Mouse (Mus musculus): ENCODE results near the gene Rtn4.
"Not testable (repeated sequence)": the region's sequence is repeated elsewhere in the genome, so short reads cannot be mapped to it uniquely, and the experiment has no call there.

The Rtn4 gene

GRCm38 (mm10) chr11:29706845-29707244 is 14.1 kb downstream of the Rtn4 start:
- intact Hi-C loops (cut with DNase I), result no loop called here

- intact Hi-C loops (cut with DNase I), result no loop called here
Measured at GRCm38 (mm10) chr11:29709512-29709911, 16.8 kb downstream of the Rtn4 start.

GRCm38 (mm10) chr11:29714114-29714513 is 21.4 kb downstream of the Rtn4 start:
- intact Hi-C loops (cut with DNase I), result no loop called here

GRCm38 (mm10) chr11:29714789-29715188 is 22.0 kb downstream of the Rtn4 start:
- intact Hi-C loops (cut with DNase I), result no loop called here

- intact Hi-C loops (cut with DNase I), result no loop called here
Measured at GRCm38 (mm10) chr11:29715499-29715898, 22.8 kb downstream of the Rtn4 start.

- intact Hi-C loops (cut with DNase I), result no loop called here
Measured at GRCm38 (mm10) chr11:29718541-29718940, 25.8 kb downstream of the Rtn4 start.

GRCm38 (mm10) chr11:29719597-29719996 is 26.9 kb downstream of the Rtn4 start:
- intact Hi-C loops (cut with DNase I), result no loop called here

GRCm38 (mm10) chr11:29724213-29724612 is 31.5 kb downstream of the Rtn4 start:
- intact Hi-C loops (cut with DNase I), result no loop called here

- intact Hi-C loops (cut with DNase I), result no loop called here
Measured at GRCm38 (mm10) chr11:29725167-29725566, 32.4 kb downstream of the Rtn4 start.

- intact Hi-C loops (cut with DNase I), result no loop called here
Measured at GRCm38 (mm10) chr11:29725610-29726009, 32.9 kb downstream of the Rtn4 start.

- intact Hi-C loops (cut with DNase I), result no loop called here
Measured at GRCm38 (mm10) chr11:29727901-29728300, 35.2 kb downstream of the Rtn4 start.

- intact Hi-C loops (cut with DNase I), result no loop called here
Measured at GRCm38 (mm10) chr11:29739752-29740151, 47.0 kb downstream of the Rtn4 start.

- intact Hi-C loops (cut with DNase I), result no loop called here
Measured at GRCm38 (mm10) chr11:29744760-29745430, 52.1 kb downstream of the Rtn4 start.

GRCm38 (mm10) chr11:29745513-29745912 is 52.8 kb downstream of the Rtn4 start:
- intact Hi-C loops (cut with DNase I), result no loop called here

- intact Hi-C loops (cut with DNase I), result no loop called here
Measured at GRCm38 (mm10) chr11:29746203-29746602, 53.5 kb downstream of the Rtn4 start.

GRCm38 (mm10) chr11:29747365-29747764 is 54.6 kb downstream of the Rtn4 start:
- intact Hi-C loops (cut with DNase I), result no loop called here

- intact Hi-C loops (cut with DNase I), result no loop called here
Measured at GRCm38 (mm10) chr11:29747881-29748280, 55.1 kb downstream of the Rtn4 start.

- intact Hi-C loops (cut with DNase I), result no loop called here
Measured at GRCm38 (mm10) chr11:29748750-29749467, 56.2 kb downstream of the Rtn4 start.

GRCm38 (mm10) chr11:29749468-29749829 is 56.7 kb downstream of the Rtn4 start:
- intact Hi-C loops (cut with DNase I), result no loop called here

GRCm38 (mm10) chr11:29751013-29751412 is 58.3 kb downstream of the Rtn4 start:
- intact Hi-C loops (cut with DNase I), result no loop called here

GRCm38 (mm10) chr11:29751648-29752611 is 59.2 kb downstream of the Rtn4 start:
- intact Hi-C loops (cut with DNase I), result no loop called here

GRCm38 (mm10) chr11:29756007-29756406 is 63.3 kb downstream of the Rtn4 start:
- intact Hi-C loops (cut with DNase I), result not testable (repeated sequence)
